ENCODE assay signal across 16 mouse cellular contexts in genomic region chr9:44029580-44030236, GRCm38 (mm10). TPM values are rescaled to one million over a fixed set of nuclear protein-coding genes. Genes with fewer than 3 reads are reported as not detected.
DNase-seq lines count a peak whose midpoint lies in the region; ATAC-seq and TF ChIP-seq lines count a peak whose summit lies in the region.
"Had no signal": no experiment of that assay in that cellular context is flagged by ENCODE, and none has a peak within 500 bp of the region (broad histone marks: within the 10 kb centered on the region; RNA-seq: fewer than 3 reads in every experiment).

No protein-coding gene starts in this region.

- no peaks in the 10 kb centered on the region for H3K27me3 ChIP-seq in kidney, embryonic 14.5 days (ENCODE audit: control insufficient read depth, insufficient read depth, low read length)
- H3K27me3 ChIP-seq: liver, embryonic 15.5 days; stomach, embryonic 15.5 days had no signal

- intact Hi-C loops in gastrocnemius, adult 2 months (cut with DNase I) = no loop called here
- intact Hi-C loops in gastrocnemius, postnatal 36 days (cut with DNase I) = no loop called here

- H3K4me1 ChIP-seq in kidney, embryonic 14.5 days (ENCODE audit: control insufficient read depth, insufficient read depth, low read length) = 0 out of 2 replicates have a peak, but pooled peaks cover 4% of the 10 kb centered on the region
- H3K4me1 ChIP-seq: forebrain, embryonic 10.5 days; limb, embryonic 10.5 days; liver, embryonic 15.5 days; stomach, embryonic 15.5 days had no signal

- TF ChIP-seq CTCF in gastrocnemius, adult 2 months (IDR thresholded peaks at IDR 0.05) = no peak

- no peak for ATAC-seq in kidney, embryonic 14.5 days (ENCODE audit: low FRiP score, low TSS enrichment)
- ATAC-seq: intestine, postnatal 0 days had no signal

- no peak overlapping the region for H3K9ac ChIP-seq in kidney, embryonic 14.5 days (ENCODE audit: low read depth, low read length)
- H3K9ac ChIP-seq: liver, embryonic 15.5 days; stomach, embryonic 15.5 days had no signal

- no peak for DNase-seq in gastrocnemius, adult 2 months
- no peak for DNase-seq in gastrocnemius, postnatal 36 days
- DNase-seq in kidney, adult 9 months = peak; percentile 10
- DNase-seq in Muller cell, postnatal 12 days (ENCODE audit: inconsistent ontology term) = peak; percentile 55
- DNase-seq in naive thymus-derived CD4-positive, alpha-beta T cell, adult 2 months (ENCODE audit: low read depth) = peak; percentile 71
- no peak for DNase-seq in urinary bladder, postnatal 36 days (ENCODE audit: low spot score in 2 of 2)
- DNase-seq in embryo, embryonic 10 days (ENCODE audit: low spot score) = no peak
- DNase-seq: cerebellum, adult 8-10 months; right cerebral cortex, postnatal 4 days had no signal

- H3K27ac ChIP-seq in gastrocnemius, adult 2 months = peak overlapping the region; percentile 20; the same call in 1 of the 2 replicates
- H3K27ac ChIP-seq in kidney, embryonic 14.5 days (ENCODE audit: low read depth, low read length) = no peak overlapping the region
- H3K27ac ChIP-seq: forebrain, embryonic 10.5 days; limb, embryonic 10.5 days; liver, embryonic 15.5 days; stomach, embryonic 15.5 days had no signal

- no peak overlapping the region for H3K4me3 ChIP-seq in gastrocnemius, adult 2 months
- no peak overlapping the region for H3K4me3 ChIP-seq in kidney, embryonic 14.5 days (ENCODE audit: low read length)
- H3K4me3 ChIP-seq: forebrain, embryonic 10.5 days; limb, embryonic 10.5 days; liver, embryonic 15.5 days; myocyte; stomach, embryonic 15.5 days had no signal

- H3K36me3 ChIP-seq in kidney, embryonic 14.5 days (ENCODE audit: control insufficient read depth, insufficient read depth, low read length) = no peaks in the 10 kb centered on the region
- H3K36me3 ChIP-seq: forebrain, embryonic 10.5 days; limb, embryonic 10.5 days; liver, embryonic 15.5 days; stomach, embryonic 15.5 days had no signal

- H3K4me2 ChIP-seq in kidney, embryonic 14.5 days (replicated peaks; ENCODE audit: low read depth, low read length) = no peak overlapping the region
- H3K4me2 ChIP-seq: liver, embryonic 15.5 days; stomach, embryonic 15.5 days had no signal

- no peaks in the 10 kb centered on the region for H3K9me3 ChIP-seq in kidney, embryonic 14.5 days (ENCODE audit: control insufficient read depth, low read length)
- H3K9me3 ChIP-seq: forebrain, embryonic 10.5 days; limb, embryonic 10.5 days; liver, embryonic 15.5 days; stomach, embryonic 15.5 days had no signal

- 34% methylated on average over 5 of the region's 5 CpGs for WGBS in kidney, embryonic 14.5 days

RNA-seq across cellular contexts. Expression of gene Thy1, which starts 13.5 kb away (rescaled TPM):
- total RNA-seq in gastrocnemius, adult 2 months (2021) = 1 to 10 TPM; 9.3 to 9.8 TPM
- total RNA-seq in gastrocnemius, postnatal 36 days (2021) = 10 to 100 TPM; 13.2 to 18.7 TPM
- 14.3 and 19.9 TPM in 2 replicates for polyA plus RNA-seq in kidney, embryonic 14.5 days (2014; fragmentation: Nextera tagmentation; extraction: Ambion mirVana)
- polyA plus RNA-seq: forebrain, embryonic 10.5 days; myocyte had no signal

RNA-seq across cellular contexts. Expression of gene Usp2, which starts 37.1 kb away (rescaled TPM):
- total RNA-seq in gastrocnemius, adult 2 months (2021) = 100 to 1,000 TPM; 223 to 228 TPM
- 100 to 1,000 TPM; 236 to 254 TPM for total RNA-seq in gastrocnemius, postnatal 36 days (2021)
- 25.8 and 29.4 TPM in 2 replicates for polyA plus RNA-seq in kidney, embryonic 14.5 days (2014; fragmentation: Nextera tagmentation; extraction: Ambion mirVana)

Comparison
In these comparisons a context has a peak if more than half of its experiments do, and no peak if none do; other contexts are left out.
1. DNase-seq: peak in kidney, adult 9 months (single experiment), Muller cell, postnatal 12 days (single experiment) and naive thymus-derived CD4-positive, alpha-beta T cell, adult 2 months (single experiment); none in gastrocnemius, adult 2 months (single experiment), gastrocnemius, postnatal 36 days (0 of 2), urinary bladder, postnatal 36 days (0 of 2) and embryo, embryonic 10 days (single experiment).